Mouse (Mus musculus) brain, embryonic 14.5 days (tissue): ENCODE data around the gene Palld. TPM values are rescaled to one million over a fixed set of nuclear protein-coding genes. Genes with fewer than 3 reads are reported as not detected.

Experiments
- DNase-seq: peaks from one replicate; pipeline ENCODE4 v3.0.0-alpha.2; 2011; ENCODE audit warnings: low read depth
- CTCF ChIP-seq: fragments of 200-500 bp; IDR thresholded peaks from 2 replicates; pipeline ENCODE4 v1.5.1; 2012; ENCODE audit warnings: inconsistent platforms, mild to moderate bottlenecking, moderate library complexity, borderline replicate concordance; ENCODE audit not compliant: insufficient read depth, insufficient read length; ENCODE audit errors: extremely low read depth
- POLR2A ChIP-seq: fragments of 200-500 bp; IDR thresholded peaks from 2 replicates; pipeline ENCODE4 v1.6.1; 2012; ENCODE audit warnings: mild to moderate bottlenecking, inconsistent platforms, borderline replicate concordance; ENCODE audit not compliant: poor library complexity, insufficient read depth, insufficient read length, severe bottlenecking; ENCODE audit errors: extremely low read depth
- polyA plus RNA-seq: library from polyadenylated mRNA; depleted of rRNA; stranded (reverse); fragments of >200 nt; gene quantifications from 2 replicates; pipeline ENCODE4 v1.2.3, GENCODE M21; 2012

Palld gene
- polyA plus RNA-seq, 1 experiment = 16.4 TPM

GRCm38 (mm10) chr8:61714293-61714831 is 188.1 kb downstream of the Palld start:
- no peak for DNase-seq
- TF ChIP-seq CTCF (no peak), POLR2A (no peak)

DNA sequence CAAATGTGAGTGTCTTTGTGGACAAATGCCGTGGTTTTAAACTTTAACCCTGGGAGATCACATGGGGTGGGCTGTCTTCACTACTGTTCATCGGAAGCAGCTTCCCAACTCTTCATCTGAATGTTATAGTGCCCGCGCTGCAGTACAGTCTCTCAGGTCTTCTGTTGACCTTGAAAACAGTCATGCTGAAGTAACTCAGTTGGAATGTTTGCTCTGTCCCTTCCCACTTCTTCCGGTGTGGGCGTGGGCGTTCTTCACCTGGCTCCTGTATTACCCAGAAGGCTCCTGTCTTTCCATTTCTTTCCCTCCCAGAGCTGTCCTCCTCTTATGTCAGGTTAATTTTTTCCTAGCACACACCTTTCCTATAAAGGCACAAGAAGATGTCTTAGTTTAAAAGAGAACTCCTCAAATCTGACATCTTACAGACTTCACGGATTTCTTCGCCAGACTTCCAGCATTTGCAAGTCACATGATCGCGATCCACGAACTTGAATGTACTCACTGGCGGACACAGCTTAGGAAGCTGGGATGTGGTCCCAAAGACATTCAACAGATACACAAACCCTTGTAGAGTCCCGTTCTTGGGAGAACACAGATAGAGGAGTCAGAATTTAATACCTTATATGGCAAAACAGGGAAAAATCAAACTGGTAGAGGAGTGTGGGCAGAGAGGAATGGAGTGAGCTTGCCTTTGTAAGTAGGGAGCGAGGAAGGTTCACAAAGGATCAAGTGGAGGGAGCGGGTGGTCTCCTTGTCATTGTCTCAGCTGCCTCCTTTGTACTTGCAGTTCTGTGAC is 189.1 kb downstream of the Palld start:
- TF ChIP-seq POLR2A (no peak), CTCF (no peak)
- no peak for DNase-seq

- TF ChIP-seq CTCF (no peak), POLR2A (no peak)
- DNase-seq = no peak
Measured at GRCm38 (mm10) chr8:61712426-61712825, 190.1 kb downstream of the Palld start.

- DNase-seq = peak; percentile 56
- no peak for TF ChIP-seq CTCF
- TF ChIP-seq POLR2A = no peak
Measured at GRCm38 (mm10) chr8:61708586-61709305, 193.7 kb downstream of the Palld start.

- TF ChIP-seq POLR2A = no peak
- TF ChIP-seq CTCF = no peak
- DNase-seq = no peak
Measured at GRCm38 (mm10) chr8:61705491-61705890, 197.0 kb downstream of the Palld start.

DNA sequence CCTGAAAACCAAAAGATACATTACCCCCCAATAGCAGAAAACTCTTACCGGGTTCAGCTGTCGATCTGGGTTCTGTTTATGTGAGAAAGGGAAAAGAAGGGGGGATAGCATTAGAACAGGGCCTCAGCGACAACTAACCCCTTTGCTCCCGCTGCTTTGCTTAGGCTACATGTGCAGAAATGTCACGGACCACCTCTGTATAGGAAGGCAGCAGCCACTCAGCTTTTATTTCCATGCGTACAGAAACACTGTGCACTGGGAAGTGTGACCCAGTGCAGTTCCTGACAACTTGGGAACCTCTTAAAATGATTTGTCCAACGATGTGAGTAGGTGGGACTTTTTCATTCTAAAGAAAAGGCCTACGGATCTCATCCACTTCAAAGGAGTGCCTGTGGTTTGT is 200.4 kb downstream of the Palld start:
- TF ChIP-seq CTCF (no peak), POLR2A (no peak)
- DNase-seq = peak; percentile 15

DNA sequence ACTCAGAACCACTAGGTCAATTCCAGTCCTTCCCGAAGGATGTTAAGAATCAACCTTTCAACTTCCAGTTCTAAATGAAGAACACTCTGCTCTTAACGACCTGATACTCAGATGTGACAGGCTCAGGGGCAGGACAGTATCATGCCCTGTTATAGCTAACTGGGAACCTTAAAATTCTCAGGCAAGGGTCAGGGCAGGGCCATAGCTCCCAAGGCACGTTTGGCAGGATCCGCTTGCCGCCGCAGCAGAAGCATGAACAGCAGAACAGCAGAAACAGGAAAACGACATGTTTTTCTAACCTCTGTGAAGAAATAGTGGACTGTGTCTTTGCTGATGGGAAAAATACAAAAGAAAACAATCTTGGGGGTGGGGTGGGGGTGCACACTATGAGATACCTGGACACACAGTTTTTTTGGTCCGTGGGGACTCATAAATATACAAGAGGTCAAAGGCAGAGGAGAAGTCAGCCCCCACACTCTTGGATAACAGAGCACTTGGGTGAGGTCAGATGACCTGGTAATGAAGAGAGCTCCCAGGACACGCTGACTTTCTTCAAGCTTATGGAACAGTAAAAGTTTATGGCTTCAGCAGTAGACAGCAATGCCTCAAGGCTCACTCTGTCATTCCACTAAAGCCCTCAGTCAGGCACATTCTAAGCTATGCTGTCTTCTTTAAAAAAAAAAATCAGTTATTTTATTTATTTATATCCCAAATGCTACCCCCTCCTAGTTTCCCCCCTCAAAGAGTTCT is 201.4 kb downstream of the Palld start:
- TF ChIP-seq POLR2A = no peak
- TF ChIP-seq CTCF = no peak
- no peak for DNase-seq

- DNase-seq = peak; percentile 45
- TF ChIP-seq POLR2A (no peak), CTCF (peak; percentile 46; the same call in 1 of the 2 replicates)
Measured at GRCm38 (mm10) chr8:61700298-61700697, 202.2 kb downstream of the Palld start.

- peak; percentile 25 for DNase-seq
- peak; percentile 43; the same call in 1 of the 2 replicates for TF ChIP-seq CTCF
- TF ChIP-seq POLR2A = no peak
Measured at GRCm38 (mm10) chr8:61698959-61699358, 203.5 kb downstream of the Palld start.

DNA sequence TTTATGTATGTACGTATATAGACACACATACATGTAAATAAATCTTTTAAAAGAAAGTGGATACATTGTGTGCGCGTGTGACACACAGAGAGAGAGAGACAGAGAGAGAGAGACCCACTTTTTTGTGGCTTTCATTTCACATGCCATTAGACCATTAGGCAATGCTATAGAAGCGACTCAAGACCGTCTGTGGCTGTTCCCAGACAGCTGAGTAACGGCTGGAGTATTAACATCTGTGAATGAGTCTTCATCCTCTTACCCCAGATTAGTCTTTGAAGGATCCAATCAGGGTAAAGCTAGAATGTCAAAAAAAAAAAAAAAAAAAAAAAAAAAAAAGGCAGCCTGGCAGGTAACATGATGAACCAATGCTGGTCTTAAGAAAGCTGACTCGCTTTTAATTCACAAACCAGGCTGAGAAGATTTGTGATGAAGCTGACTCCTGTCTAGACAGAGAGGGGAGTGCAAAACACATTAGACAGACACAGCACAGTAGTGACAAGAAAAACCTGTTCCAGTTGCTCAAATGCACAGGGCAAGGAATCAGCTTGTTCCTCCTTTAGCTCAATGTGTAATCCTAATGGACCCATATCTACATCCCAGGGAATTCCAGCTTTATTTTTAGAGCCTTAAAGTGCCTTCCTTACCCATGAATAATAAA is 204.6 kb downstream of the Palld start:
- no peak for DNase-seq
- TF ChIP-seq POLR2A (no peak), CTCF (no peak)
